Mouse (Mus musculus) embryonic facial prominence, embryonic 10.5 days (tissue): ENCODE measurements around the gene Ppdpf. TPM values are rescaled to one million over a fixed set of nuclear protein-coding genes. Genes with fewer than 3 reads are reported as not detected.
"Not testable (repeated sequence)": the region's sequence is repeated elsewhere in the genome, so short reads cannot be mapped to it uniquely, and the experiment has no call there.

Source experiments
- DNase-seq: peaks from one replicate; pipeline ENCODE4 v3.0.0-alpha.2; 2017; ENCODE audit warnings: low spot score
- H3K27ac ChIP-seq: fragments of 300-500 bp; sonication (generic); replicated peaks from 2 replicates; pipeline ENCODE4 v1.5.1; 2016; ENCODE audit warnings: mild to moderate bottlenecking
- H3K27me3 ChIP-seq: fragments of 300-500 bp; sonication (generic); replicated peaks from 2 replicates; pipeline ENCODE4 v1.6.1; 2016; ENCODE audit warnings: low read depth, mild to moderate bottlenecking; ENCODE audit not compliant: poor library complexity, severe bottlenecking
- H3K36me3 ChIP-seq: fragments of 300-500 bp; sonication (generic); replicated peaks from 2 replicates; pipeline ENCODE4 v1.6.1; 2016; ENCODE audit warnings: mild to moderate bottlenecking, moderate library complexity
- H3K4me1 ChIP-seq: fragments of 300-500 bp; sonication (generic); 2 replicates; pipeline ENCODE4 v1.6.1; 2016
- H3K4me3 ChIP-seq: fragments of 300-500 bp; sonication (generic); 2 replicates; pipeline ENCODE4 v1.5.1; 2016; ENCODE audit warnings: mild to moderate bottlenecking, moderate library complexity
- H3K9me3 ChIP-seq: fragments of 300-500 bp; sonication (generic); 2 replicates; pipeline ENCODE4 v1.6.1; 2016; ENCODE audit warnings: mild to moderate bottlenecking
- WGBS: fragments of 180-500 bp; shearing (Covaris S2); methylation state at CpG from one replicate; pipeline ENCODE4 v1.1.7; 2016; 5-methylcytosine and 5-hydroxymethylcytosine counted together
- polyA plus RNA-seq: library from polyadenylated mRNA; unstranded; fragments of >200 nt; fragmentation: Nextera tagmentation; extraction: Ambion mirVana; gene quantifications from 2 replicates; pipeline ENCODE4 v1.2.1, GENCODE M21; 2016

Gene Ppdpf
- polyA plus RNA-seq, 1 experiment from 2014 or later, result 375 TPM

DNA sequence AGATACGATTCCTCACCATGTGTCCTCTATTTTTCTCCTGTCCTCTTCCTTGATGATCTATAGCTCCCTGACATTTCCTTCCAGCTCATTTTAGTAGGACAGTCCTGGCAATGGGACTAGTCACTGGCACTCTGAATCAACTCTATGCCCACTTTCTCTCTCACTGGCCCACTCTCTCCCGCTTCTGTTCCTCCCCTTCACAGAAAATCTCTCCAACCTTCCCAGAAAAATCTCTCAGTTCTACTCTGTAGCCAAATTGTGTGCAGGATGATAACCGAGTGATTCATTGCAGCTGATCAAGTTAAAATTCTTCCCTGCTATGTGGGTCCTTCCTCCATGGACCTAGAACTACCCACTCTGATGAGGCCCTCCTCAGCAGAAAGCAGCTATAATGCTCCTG is 12.4 kb upstream of the Ppdpf start:
- H3K27ac ChIP-seq, result no peak overlapping the region
- no peaks in the 10 kb centered on the region for H3K4me1 ChIP-seq
- H3K4me3 ChIP-seq, result no peak overlapping the region
- H3K36me3 ChIP-seq, result no peaks in the 10 kb centered on the region
- WGBS, result 89% methylated on average over 3 of the region's 3 CpGs
- no peaks in the 10 kb centered on the region for H3K9me3 ChIP-seq
- no peaks in the 10 kb centered on the region for H3K27me3 ChIP-seq
- DNase-seq, result no peak

DNA sequence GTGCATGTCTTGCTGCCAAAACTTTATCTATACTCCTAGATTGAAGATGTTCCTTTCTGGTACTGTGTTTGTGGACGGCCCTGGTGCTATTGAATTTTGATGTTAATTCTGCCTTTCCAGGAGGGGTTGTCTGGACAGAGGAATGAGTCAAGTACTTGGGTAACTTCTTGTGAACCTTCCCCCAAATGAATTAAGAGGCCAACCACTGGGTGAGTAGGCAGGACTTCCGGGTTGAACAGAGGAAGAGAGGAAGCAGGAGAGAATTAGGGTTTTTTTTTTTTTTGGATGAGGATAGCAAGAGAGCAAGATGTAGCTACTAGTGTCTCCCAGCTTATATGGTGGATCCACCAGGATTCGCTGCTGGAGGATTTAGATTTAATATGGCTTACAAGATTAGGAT is 9.0 kb upstream of the Ppdpf start:
- no peaks in the 10 kb centered on the region for H3K36me3 ChIP-seq
- no peaks in the 10 kb centered on the region for H3K4me1 ChIP-seq
- H3K9me3 ChIP-seq, result no peaks in the 10 kb centered on the region
- no peaks in the 10 kb centered on the region for H3K27me3 ChIP-seq
- no peak overlapping the region for H3K27ac ChIP-seq
- DNase-seq, result no peak
- WGBS, result 83% methylated on average over 3 of the region's 3 CpGs
- no peak overlapping the region for H3K4me3 ChIP-seq

DNA sequence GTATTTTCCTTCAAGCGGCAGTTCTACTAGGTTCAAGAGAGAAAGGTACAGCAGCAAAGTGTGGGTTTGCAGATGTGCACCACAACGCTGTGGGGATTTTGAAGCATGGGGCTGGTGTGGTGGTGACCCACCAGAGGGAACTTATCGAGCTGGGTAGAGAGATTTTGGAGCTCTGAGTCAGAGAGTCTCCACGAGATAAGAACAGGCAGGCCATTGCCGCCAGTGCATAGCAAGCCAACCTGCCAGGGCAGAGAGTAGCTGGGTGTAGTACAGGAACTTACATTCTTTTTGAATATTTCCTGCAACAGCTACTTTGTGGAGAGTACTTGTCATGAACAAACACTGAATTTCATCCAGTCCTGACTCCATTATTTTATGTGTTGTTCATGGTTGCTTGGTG is 8.6 kb upstream of the Ppdpf start:
- H3K27ac ChIP-seq, result no peak overlapping the region
- 88% methylated on average over 5 of the region's 5 CpGs for WGBS
- no peaks in the 10 kb centered on the region for H3K27me3 ChIP-seq
- H3K9me3 ChIP-seq, result no peaks in the 10 kb centered on the region
- DNase-seq, result no peak
- H3K36me3 ChIP-seq, result no peaks in the 10 kb centered on the region
- no peaks in the 10 kb centered on the region for H3K4me1 ChIP-seq
- no peak overlapping the region for H3K4me3 ChIP-seq

DNA sequence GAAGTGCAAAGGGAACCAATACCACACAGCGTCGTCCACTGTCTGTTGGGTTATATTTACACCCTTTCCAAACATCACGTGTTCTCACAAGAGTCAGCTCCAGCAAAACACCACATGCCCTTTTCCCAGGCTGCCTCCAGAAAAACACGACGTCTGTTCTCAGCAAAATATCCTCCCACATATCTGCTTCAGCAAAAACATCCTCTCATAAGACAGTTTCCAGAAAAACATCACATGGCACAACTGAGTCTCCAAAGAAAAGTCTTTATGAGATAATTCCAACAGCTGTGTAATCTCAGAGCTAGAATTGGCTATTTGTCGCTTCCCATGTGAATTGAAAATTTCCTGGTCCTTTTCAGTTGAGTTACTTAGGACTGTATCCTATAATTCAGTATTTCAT is 6.1 kb upstream of the Ppdpf start:
- H3K36me3 ChIP-seq, result no peaks in the 10 kb centered on the region
- H3K27ac ChIP-seq, result no peak overlapping the region
- H3K4me1 ChIP-seq, result no peaks in the 10 kb centered on the region
- H3K4me3 ChIP-seq, result no peak overlapping the region
- H3K9me3 ChIP-seq, result no peaks in the 10 kb centered on the region
- no peak for DNase-seq
- 83% methylated on average over 6 of the region's 6 CpGs for WGBS
- no peaks in the 10 kb centered on the region for H3K27me3 ChIP-seq

DNA sequence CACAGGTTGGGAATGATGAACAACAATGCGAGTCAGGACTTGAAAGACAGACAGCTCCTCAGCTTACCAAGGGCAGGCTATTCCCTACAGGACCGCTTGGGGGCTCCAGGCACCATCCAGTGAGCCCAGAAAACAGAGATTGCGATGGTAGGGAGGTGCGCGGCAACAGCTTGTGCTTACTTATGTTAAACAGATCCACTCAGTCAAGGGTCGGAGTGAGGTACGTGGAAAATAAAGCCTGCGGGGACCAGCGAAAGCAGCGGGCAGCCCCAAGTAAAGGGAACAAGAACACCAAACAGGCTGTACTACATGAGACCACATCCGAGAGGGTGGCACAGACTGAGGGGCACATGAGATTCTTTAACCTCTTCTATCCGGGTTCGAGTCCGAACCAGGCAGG is 412 bp upstream of the Ppdpf start:
- H3K9me3 ChIP-seq, result no peaks in the 10 kb centered on the region
- H3K4me3 ChIP-seq, result peak overlapping the region; percentile 70
- H3K27me3 ChIP-seq, result no peaks in the 10 kb centered on the region
- under 1% methylated on average over 14 of the region's 14 CpGs for WGBS
- H3K27ac ChIP-seq, result peak overlapping the region; percentile 99
- peaks cover 23% of the 10 kb centered on the region for H3K4me1 ChIP-seq
- DNase-seq, result peak; percentile 90
- peaks cover 17% of the 10 kb centered on the region for H3K36me3 ChIP-seq

DNA sequence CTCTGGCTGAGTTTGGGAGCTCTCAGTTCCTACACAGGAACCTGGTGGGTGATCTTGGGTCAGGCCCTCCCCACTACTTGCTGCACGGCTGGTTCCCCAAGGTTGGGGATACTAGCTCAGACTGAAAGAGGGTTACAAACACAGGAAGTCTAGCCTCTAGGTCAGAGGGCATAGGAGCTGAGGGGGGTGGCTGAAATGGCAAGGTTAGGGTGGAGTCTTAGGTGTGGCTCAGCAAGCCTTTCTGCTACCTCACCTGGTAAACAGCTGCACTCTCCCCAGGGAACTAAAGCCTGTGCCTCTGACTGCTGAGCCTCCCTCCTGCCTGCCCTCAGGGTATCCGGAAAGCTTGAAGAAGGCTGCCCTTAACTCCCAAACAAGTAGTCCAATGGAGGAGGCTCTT is 1.6 kb downstream of the Ppdpf start:
- Histone ChIP-seq H3K4me3 (peak overlapping the region; percentile 70), H3K9me3 (no peaks in the 10 kb centered on the region), H3K27me3 (no peaks in the 10 kb centered on the region), H3K4me1 (peaks cover 23% of the 10 kb centered on the region), H3K27ac (peak overlapping the region; percentile 99), H3K36me3 (peaks cover 17% of the 10 kb centered on the region)
- 36% methylated on average over 2 of the region's 2 CpGs for WGBS
- peak; percentile 34 for DNase-seq

DNA sequence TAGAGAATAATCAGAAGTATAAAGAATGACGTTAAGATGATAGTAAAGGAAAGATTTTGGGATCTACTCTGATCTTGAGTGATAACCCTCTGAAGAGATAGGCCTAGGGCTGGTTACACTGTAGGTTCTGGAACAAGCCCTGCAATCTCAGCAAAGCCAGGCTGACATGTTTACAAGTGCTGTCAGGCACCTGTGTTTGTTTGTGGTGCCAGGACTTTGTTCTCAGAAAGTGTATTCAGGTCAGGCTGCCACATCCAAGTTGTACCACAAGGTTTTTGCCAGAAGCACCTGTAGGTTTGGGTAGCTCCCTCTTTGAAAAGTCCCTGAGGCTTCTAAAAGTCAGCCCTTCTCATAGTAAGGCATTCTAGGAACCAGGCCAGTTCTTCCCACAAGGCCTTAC is 2.3 kb downstream of the Ppdpf start:
- H3K4me1 ChIP-seq, result peaks cover 23% of the 10 kb centered on the region
- H3K27ac ChIP-seq, result no peak overlapping the region
- H3K36me3 ChIP-seq, result peaks cover 17% of the 10 kb centered on the region
- no peaks in the 10 kb centered on the region for H3K27me3 ChIP-seq
- 88% methylated on average over 1 of the region's 1 CpGs for WGBS
- no peak for DNase-seq
- H3K9me3 ChIP-seq, result no peaks in the 10 kb centered on the region
- H3K4me3 ChIP-seq, result peak overlapping the region; percentile 70

DNA sequence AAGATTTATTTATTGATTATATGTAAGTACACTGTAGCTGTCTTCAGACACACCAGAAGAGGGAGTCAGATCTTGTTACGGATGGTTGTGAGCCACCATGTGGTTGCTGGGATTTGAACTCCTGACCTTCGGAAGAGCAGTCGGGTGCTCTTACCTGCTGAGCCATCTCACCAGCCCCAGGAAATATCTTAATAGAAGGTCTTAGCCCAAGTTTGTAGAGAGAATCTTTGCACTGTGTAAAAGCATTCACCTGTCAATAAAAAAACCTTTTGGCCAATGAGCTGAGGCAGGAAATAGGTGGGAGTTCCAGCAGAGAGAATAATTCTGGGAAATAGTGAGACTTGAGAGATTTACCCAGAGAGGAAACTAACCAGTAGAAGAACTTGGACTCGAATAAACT is 4.3 kb downstream of the Ppdpf start:
- not testable (repeated sequence) for H3K27ac ChIP-seq, H3K27me3 ChIP-seq, H3K9me3 ChIP-seq, H3K4me3 ChIP-seq, DNase-seq
- WGBS, result 80% methylated on average over 4 of the region's 4 CpGs
- peaks cover 17% of the 10 kb centered on the region for H3K36me3 ChIP-seq
- peaks cover 20% of the 10 kb centered on the region for H3K4me1 ChIP-seq

DNA sequence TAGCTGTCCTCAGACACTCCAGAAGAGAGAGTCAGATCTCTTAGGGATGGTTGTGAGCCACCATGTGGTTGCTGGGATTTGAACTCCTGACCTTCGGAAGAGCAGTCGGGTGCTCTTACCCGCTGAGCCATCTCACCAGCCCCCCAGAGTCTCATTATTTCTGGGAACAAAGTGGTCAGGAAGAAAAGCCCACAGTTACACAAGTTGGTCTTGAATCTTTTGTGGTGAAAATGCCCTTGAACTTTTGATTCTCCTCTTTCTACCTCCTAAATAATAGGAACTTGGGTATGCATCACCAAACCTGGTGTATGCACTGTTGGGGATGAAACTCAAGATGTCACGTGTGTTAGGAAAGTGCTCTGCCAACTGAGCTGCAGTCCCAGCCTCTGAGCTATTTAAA is 4.9 kb downstream of the Ppdpf start:
- Histone ChIP-seq H3K4me1 (peaks cover 18% of the 10 kb centered on the region), H3K27ac (no peak overlapping the region), H3K36me3 (peaks cover 17% of the 10 kb centered on the region), H3K4me3 (no peak overlapping the region), H3K27me3 (no peaks in the 10 kb centered on the region), H3K9me3 (no peaks in the 10 kb centered on the region)
- 65% methylated on average over 4 of the region's 4 CpGs for WGBS
- no peak for DNase-seq

DNA sequence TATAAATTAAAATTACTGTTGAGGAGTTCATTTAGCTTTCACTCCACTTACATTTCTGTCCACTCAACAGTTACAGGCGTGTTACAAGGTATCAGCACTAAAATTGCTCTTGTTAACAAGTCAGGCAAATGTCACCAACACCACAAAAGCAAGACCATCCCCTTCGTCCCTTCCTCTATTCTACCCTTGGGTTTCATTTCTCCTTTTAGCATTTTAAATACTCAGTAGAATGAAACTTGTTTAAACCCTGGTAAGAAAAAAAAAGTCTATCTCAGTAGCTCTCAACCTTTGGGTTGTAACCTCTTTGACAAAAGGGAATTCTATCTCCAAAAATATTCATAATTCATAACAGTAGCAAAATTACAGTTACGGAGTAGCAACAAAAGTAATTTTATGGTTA is 6.0 kb downstream of the Ppdpf start:
- DNase-seq, result no peak
- Histone ChIP-seq H3K4me3 (no peak overlapping the region), H3K9me3 (no peaks in the 10 kb centered on the region), H3K36me3 (peaks cover 17% of the 10 kb centered on the region), H3K27ac (no peak overlapping the region), H3K4me1 (peaks cover 14% of the 10 kb centered on the region), H3K27me3 (0 out of 2 replicates have a peak, but pooled peaks cover under 1% of the 10 kb centered on the region)
- WGBS, result 81% methylated on average over 3 of the region's 3 CpGs

DNA sequence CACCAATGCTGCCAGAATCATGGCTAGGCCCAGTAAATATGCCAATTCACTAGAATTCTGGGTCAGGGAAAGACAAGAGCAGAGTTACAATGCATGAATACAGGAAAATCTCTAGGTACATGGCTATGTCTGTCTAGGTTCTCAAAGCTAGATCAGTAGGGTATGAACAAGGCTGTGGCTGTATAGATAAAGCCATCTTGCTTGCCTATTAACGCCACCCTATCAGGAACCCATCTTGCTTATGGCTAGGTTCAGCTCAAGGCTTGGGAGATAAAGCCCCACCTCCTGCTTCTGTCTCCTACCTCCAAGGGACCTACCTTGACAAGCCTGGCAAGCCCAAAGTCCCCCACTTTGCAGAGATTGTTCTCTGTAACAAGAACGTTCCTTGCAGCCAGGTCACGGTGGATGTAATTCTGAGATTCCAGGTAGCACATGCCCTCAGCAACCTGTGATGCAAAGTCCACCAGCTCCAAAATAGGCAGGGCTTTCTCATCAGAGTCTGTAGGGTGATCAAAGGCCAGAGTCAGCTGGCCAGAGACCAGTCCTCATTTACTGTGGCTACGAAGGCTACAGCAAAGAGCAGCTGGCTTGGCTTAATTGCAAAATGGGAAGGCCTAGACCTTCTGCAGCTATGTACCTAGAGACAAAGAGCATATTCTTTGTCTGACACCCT is 9.7 kb downstream of the Ppdpf start:
- Histone ChIP-seq H3K4me1 (no peaks in the 10 kb centered on the region), H3K27me3 (0 out of 2 replicates have a peak, but pooled peaks cover 4% of the 10 kb centered on the region), H3K27ac (no peak overlapping the region), H3K9me3 (no peaks in the 10 kb centered on the region), H3K36me3 (no peaks in the 10 kb centered on the region), H3K4me3 (no peak overlapping the region)
- no peak for DNase-seq
- 88% methylated on average over 4 of the region's 4 CpGs for WGBS

DNA sequence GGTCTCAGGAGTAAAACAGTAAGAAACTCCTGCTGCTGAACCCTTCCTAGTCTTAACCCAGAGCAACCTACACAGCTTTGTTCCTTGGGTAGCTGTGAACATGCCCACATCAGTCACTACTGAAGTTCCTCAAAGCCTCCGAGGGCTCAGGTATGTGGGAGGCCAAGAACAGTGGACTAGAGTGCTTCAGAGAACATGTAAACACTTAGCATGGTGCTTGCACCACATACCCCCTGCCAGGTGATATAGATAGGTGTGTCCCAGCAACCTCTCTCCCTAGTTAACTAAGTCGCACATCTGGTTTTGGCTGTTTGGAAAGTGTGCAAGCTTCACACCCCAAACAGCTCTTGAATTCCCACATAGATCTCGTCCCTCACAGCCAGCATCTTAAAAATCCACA is 14.6 kb downstream of the Ppdpf start:
- Histone ChIP-seq H3K27me3 (0 out of 2 replicates have a peak, but pooled peaks cover 8% of the 10 kb centered on the region), H3K36me3 (no peaks in the 10 kb centered on the region), H3K4me1 (no peaks in the 10 kb centered on the region), H3K27ac (no peak overlapping the region), H3K4me3 (no peak overlapping the region), H3K9me3 (no peaks in the 10 kb centered on the region)
- DNase-seq, result no peak
- WGBS, result 75% methylated on average over 3 of the region's 3 CpGs

DNA sequence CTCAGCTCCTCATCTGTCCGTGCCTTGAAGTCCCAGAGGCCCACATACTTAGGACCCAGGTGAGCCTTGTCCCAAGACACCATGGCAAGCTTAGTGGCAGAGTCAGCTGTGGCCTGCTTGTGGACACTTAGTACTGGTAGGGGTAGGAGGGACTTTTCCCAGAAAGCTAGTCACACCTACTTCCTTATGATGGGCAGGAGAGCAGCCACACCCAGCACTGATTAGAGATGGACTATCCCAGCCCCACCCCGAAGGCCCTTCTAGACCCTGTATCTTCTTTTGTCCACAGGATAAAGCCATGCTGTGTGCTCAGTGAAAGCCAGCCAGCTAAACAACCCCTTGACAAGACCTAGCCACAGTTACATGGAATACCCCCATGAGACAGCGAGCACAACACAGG is 15.4 kb downstream of the Ppdpf start, which contains the start of gene Ptk6:
Gene Ptk6 (minus strand): TSS at position 368 of the 400 bp plus-strand sequence.
- Histone ChIP-seq H3K27me3 (0 out of 2 replicates have a peak, but pooled peaks cover 8% of the 10 kb centered on the region), H3K9me3 (no peaks in the 10 kb centered on the region), H3K4me3 (no peak within 1 kb of the TSS), H3K27ac (no peak within 1 kb of the TSS), H3K36me3 (no peaks in the 10 kb centered on the region), H3K4me1 (no peaks in the 10 kb centered on the region)
- 90% methylated on average over 3 of the region's 3 CpGs for WGBS
- DNase-seq, result no peak
